Mouse (Mus musculus) mouse embryonic stem cell (cell line): ENCODE measurements at regions not wholly inside any gene's neighbourhood (a gene's known extent, or its start where the extent isn't known, plus 50 kb on each side); places are given as distances from the start of the nearest gene placed in this dataset.

Source experiments
- in situ Hi-C, 2 experiments: fragments of 300-500 bp; cut with MboI; formaldehyde crosslinking; loops; 1 replicate in 1 of 2; 3 replicates in 1 of 2; pipeline ENCODE4 v1.14.3; 2019 to 2020; ENCODE audit warnings: low sequenced_read_pairs in 2 of 2, low pct_unique_long_range_greater_than_20kb in 1 of 2, mixed read lengths in 1 of 2; ENCODE audit not compliant: unreplicated experiment in 1 of 2

DNA sequence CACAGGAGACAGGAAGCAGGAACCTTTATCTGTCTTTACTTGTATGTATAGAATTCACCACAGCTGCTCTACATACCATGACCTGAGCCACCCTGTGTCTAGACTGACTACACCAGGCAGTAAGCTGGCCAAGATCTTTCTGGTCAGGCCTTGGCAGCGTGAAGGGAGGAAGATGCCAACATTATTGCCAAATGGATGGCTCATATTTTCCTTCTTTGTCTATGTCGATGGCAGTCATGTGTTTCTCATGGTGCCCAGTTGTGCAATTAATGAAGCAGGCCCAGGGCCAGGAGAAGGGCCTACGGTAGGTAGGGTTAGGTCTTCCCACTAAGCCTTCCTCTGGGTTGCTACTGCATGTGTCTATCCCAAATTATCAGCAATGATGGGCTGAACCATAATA lies 243.8 kb downstream of the Pik3r1 start:
- in situ Hi-C loops, result no loop called here

DNA sequence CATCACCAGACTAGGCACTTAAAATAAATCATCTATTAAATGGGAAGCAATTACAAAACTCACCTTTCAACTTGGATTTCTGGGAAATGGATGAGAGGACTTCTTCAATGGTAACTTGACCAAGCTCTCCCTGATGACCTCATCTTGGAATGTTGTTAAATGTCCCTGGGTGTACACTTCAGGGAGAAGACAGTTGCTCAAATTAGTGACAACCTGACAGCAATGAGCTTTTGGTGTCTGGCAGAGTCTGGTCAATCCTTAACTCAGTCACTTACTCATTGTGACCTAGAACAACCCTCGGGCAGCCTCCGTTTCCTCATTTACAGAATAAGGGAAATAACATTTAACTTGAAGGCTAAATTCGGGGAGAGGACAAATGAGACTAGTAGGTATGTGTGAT lies 244.5 kb downstream of the Pik3r1 start:
- in situ Hi-C loops, result no loop called here

DNA sequence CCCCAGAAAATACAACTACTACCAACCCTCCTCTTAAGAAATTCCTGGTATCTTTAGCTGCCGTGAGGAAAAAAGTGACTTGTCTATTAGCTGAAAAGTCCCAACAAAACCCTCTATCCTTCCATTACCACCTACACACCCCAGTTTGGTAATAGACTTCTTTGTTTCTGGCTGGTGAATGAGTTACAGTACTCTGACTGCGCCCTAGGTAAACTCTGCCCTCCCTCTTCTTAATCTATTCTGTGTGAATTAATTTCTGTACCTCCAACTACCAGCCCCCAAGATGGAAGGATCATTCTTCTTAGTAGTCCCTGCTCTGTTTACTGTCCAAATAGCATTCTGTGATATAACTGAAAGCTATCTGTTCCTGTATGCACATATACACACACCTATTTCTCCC lies 245.4 kb downstream of the Pik3r1 start:
- in situ Hi-C loops, result no loop called here

DNA sequence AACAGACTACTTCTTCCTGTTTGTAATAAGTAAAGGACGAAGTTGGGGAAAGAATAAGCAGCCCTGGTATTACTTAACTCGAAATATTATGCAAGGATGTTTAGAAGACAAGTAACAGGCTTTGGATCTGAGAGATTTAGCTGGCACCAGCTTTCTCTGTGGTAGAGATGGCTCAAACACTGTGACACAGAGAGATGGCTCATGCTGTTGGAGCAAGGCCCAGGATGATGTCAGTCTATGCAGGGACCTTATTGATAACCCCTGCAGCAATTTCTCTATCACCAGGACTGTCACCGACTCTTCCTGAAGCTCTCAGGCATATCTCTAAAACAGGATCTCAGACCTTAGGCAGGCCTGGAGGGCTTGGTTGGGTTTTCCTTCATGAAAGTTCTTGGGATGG lies 254.7 kb downstream of the Pik3r1 start:
- in situ Hi-C loops, result no loop called here

DNA sequence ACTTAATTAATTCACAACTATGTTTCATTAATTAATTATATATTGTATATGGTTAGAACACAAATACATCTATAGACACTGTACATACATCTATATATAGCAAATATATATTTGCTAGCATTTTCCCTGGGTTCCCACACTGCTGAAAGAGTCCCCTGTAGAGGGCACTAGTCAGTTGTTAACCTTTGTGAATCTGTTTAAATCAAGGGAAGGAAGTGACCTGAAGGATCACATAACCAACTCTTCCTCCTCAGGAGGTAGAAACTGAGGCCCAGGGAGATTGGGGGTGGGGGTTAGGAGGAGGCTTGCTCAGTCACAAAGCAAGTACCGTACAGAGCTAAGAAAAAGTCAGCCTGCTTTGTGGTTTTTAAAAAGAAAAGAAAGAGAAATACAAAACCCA lies 258.1 kb downstream of the Pik3r1 start:
- in situ Hi-C loops, result no loop called here

DNA sequence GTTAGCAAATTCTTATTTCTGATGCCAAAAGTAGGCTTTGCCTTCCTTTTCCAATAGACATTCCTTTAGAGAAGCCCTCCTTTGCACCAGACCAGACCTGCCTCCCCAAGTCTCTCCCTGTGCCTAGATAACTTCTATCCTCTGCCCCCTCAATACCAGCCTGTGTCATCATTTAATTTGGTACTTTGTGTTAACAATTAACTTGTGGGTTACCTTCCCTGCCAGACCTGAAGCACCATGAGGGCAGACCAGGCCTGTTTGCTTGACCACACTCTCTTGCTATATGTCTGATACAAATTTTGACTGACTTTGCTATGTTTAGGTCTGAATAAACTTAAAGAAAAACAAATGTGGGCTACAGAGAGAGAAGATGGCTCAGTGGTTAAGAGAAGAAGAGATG lies 259.7 kb downstream of the Pik3r1 start:
- in situ Hi-C loops, result no loop called here

DNA sequence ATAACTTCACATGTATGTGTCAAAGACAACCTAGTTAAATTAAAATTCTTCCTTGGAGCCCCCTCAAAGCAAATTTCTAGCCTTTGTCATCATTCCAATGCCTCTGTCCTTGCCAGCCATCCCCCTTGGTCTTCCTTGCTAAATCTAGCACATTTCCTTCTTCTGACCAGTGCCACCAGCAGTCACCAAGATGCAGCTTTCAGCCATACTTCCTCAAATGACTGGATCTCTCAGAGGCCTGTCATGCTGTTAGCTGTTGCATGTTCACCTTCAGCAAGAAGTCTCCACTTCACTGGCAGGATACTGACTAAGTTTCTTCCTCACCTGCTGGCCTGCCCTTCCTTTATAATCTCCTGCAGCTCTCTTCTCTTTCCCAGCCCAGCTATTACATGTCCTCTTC lies 261.3 kb downstream of the Pik3r1 start:
- in situ Hi-C loops, result no loop called here

DNA sequence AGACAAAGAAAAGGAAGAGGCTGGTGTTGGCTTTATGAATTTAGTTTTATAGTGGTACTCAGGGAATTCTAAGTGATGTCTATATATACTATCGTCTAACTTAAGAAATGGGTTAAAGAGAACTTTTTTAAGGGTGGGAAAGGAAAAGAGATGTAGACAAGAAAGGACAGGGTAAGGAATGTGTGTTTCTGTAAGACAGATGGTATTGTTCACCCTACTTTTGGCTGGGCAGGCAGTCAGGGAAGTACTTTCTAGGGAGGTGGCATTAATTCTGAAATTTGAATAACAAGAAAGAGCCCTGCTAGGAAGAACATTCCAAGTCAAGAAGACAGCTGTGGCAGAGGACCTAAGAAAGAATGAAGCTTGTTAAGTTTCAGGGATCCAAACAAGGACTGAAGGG lies 263.0 kb downstream of the Pik3r1 start:
- in situ Hi-C loops, result no loop called here

DNA sequence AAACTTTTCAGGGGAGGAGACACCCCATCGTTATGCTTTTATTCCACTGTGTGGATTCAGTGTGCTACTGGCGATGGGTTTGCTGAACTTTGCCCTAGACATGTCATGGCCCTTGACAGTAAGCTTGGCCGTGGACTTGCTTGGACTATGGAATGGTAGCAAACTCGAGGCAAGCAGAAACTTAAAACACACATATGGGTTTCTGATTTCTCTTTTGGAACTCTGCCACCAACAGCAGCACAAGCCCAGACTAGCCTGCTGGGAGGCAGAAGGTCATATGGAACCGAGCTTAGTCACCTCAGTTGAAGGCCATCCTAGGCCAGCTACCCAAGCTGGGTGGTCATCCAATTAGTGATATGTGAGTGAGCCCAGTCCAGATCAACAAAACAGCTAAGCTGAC lies 263.8 kb downstream of the Pik3r1 start:
- in situ Hi-C loops, result no loop called here

DNA sequence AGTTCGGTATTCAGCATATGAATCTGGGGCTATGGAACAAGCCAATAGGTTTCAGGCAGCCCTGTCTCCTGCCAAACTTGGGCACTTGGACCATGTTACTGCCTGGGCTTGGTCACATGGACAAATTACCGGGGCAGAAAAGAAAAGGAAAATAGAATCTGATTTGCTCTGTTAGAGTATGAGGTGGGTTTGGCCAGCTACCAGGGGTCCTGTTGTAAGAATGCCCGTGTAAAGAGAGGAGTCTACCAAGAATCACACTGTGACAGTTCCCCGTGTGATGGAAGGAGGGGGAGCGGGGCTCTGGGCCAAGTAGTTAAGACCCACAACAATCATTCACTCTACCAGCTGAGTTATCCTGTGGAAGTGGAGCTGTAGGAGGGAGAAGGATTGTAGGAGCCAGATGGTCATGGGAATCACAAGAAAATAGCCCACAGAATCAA lies 266.2 kb downstream of the Pik3r1 start:
- in situ Hi-C loops, result no loop called here

DNA sequence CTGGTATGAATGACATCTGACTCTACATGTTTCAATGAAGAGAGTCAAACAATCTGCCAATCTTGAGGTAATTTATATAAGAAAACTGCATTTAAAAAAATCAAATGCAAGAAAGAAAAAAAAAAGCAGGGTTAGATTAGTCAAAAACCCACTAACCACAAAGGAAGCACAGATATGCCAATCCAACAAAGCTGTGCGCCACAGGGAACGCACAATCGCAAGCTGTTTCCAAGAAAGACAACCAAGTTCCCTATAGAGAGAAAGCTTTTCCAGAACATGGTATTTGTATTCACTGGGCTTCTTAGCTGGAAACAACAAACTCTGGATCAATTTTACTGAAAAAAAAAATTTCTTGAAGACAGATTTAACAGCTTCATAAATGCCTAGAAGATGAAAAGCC lies 267.0 kb downstream of the Pik3r1 start:
- in situ Hi-C loops, result no loop called here

DNA sequence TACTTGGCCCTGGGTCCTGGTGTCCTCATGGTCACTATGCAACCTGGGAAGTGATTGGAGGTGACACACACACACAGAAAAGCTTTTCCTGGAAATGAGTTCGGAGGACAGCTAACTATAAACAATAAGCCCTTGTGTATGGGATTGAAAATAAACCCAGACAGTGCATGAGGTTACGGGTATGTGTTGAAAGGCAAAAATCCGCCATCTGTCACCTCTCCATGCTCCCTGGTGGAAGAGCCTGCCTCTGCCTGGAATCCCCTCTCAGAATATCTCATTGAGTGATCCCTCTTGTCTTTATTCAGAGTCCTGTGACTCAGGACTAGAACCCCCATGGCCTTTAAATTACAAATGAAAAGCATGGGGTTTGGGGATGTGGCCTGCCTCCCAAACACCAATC lies 276.2 kb downstream of the Pik3r1 start:
- in situ Hi-C loops, result no loop called here

DNA sequence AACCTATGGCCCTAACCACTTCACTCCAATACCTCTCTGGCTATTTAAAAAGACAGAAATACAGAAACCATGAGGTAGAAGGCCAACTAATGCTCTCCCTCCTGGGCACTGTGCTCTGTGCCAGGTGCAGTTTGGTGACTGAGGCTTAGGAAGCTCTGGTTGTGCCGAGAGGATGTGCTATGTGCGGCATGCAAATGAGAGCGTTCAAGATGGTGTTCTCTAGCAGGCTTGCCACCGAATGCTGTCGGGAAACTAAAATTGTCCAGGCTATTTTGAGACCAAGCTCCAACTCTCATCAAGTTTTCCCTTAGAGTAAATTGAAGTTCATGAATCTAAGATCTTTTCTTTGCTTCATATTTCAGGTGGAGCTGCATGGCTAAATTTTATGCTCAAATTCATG lies 277.1 kb downstream of the Pik3r1 start:
- in situ Hi-C loops, result no loop called here

DNA sequence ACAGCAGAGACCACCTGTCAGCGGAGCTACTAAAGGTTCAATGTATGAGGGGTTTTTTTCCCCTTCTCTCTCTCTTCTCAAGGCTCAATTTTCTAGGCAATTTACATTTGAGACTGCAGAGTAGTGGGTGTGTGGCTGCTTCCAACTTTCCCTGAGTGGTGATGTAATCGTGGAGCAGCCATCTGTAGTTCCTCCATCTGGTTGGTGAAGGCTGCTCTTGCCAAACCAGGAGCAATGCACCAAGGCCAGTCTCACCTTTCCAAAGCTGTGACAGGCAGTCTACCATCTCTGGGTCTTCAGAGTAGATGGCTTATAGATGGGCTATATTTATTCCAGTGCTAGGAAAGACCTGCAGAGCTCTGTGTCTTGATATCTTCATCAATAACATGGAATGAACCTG lies 280.4 kb downstream of the Pik3r1 start:
- in situ Hi-C loops, result no loop called here

DNA sequence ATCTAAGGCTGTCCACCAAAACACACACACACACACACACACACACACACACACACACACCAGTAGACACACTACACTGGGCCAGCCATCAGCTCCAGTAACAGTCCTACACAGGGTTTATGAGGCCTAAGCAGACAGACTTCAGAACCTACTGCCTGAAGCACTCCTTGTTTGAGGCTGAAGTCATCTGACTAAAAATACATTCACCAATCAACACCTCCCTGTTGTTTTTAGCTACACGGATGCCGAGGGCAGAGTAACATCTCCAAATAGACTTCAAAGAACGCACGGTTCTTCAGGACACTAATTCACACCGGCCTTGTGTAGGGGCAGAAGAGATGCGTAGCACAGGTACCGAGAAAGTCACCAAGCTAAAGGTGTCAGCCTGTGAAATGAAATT lies 282.2 kb downstream of the Pik3r1 start:
- in situ Hi-C loops, result no loop called here

DNA sequence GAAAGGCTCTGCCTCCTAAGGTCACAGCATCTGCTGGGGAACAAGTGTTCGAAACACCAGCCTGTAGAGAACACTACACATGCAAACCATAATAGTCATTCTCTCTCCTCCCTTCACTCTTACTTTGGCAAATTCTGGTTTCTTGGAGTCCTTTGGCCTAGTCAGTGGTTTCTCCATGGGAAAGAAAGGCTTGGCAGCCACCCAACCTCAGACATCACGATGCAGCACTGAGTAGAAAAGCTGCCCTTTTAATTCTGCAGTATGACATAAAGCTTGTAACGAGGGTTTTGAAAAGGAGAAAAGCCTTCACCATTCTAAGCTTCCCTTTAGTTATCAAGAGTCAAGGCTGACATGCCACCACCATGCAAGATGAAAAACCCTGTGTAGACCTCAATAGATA lies 284.2 kb downstream of the Pik3r1 start:
- in situ Hi-C loops, result no loop called here

DNA sequence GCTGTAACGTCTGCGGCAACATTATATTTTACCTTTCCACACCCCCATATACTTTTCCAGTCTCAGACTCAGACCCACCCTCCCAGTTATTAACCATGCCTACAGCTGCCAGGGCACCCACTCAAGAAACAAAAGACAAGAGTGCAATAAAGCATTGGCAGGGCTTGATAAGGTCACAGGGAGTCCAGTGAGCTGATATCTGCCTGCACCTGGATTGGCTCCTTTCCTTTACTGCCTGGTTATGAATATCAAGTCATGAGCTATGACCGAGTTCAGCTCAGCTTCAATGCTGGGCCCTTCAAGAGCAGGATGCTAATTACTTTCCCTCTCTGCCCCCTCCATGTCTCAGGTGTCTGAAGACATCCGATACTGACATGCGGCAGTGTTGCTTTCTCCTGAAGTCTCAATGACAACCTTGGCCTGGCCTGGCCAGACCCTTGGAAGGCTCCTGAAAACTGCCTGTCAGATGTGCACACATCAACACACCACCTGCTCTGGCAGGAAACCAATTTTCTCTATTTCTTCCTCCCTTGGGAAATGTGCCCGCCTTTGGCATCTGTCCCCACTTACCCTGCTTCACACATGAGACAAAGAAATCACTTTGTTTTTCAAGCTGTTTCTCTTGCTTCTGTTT lies 286.3 kb downstream of the Pik3r1 start:
- in situ Hi-C loops, result no loop called here

DNA sequence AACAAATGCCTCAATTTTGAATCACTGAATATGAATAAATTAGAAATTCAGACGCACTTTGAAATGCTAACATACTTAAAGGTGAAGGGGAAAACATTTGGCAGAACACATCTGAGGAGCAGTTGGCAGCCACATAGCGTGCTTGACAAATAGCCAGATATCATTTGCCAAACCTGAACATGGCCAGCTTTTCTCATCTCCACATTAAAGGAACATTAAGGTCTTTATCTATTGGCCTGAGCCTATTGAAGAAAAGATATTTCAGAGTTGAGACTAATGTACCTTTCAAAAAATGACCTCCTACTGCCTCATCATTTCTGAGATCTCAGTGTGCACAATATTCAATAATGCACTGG lies 288.7 kb downstream of the Pik3r1 start:
- in situ Hi-C loops, result no loop called here

DNA sequence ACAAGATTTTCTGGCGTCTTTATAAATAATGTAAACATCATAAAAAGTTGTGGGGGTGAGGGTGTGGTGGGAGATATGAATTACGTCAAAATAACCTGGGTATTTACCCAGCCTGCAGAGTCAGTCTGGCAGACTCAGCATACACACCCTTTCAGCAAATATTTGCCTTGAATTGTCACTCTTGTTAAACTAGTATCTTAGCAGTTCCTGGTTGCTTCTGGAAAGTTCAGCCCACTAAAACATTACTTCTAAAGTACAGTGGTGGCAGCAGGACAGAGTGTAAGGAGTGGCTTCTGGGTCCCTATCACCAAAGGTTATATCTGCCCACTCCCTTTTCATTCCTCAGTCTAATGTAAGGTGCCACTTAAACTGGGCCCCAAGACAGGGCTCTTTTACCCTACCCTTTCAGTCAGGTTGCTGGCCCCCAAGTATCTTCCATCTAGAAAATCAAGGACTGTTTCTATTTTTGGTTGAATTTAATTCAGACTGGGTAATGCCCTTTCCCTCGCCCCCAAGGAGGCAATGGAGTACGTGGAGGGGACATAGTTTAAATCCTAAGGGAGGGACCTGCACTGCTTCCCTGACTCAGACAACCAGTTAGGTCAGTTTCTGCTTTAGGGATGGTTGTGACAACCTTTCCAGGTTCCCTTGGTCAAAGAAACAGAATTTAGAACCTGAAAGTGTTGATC lies 289.3 kb downstream of the Pik3r1 start:
- in situ Hi-C loops, result no loop called here

DNA sequence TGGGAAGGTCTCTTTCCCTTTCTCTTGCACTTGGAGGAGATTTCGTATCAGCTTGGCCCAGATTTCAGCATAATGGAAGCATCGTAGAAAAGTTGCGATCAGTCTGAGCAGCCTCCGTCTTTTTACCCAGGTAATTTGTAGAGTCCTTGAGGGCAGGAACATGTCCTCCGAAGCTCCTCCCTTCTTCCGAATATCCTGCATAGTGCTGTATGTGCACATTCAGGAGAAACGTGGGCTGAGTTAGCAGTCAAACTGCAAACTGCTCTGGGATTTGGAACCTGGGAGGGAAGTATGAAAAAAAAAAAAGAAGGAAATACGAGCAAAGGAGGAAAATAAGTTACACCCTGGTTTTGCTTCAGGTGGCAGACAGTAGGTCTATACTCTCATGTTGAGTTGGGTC lies 294.7 kb downstream of the Pik3r1 start:
- in situ Hi-C loops, result no loop called here
